Mouse (Mus musculus) bone marrow, adult 2 months (tissue): Measurements from ENCODE around the gene Rab15.

Experiments used
- CTCF ChIP-seq: fragments of 200-500 bp; IDR thresholded peaks from 2 replicates; pipeline ENCODE4 v1.5.1; 2011; ENCODE audit warnings: low read length, control low read depth; ENCODE audit not compliant: control insufficient read depth, insufficient read depth
- POLR2A ChIP-seq: fragments of 200-500 bp; IDR thresholded peaks from 2 replicates; pipeline ENCODE4 v1.6.1; 2011; ENCODE audit warnings: low read depth, mild to moderate bottlenecking, control low read depth, low read length, borderline replicate concordance; ENCODE audit not compliant: control insufficient read depth

DNA sequence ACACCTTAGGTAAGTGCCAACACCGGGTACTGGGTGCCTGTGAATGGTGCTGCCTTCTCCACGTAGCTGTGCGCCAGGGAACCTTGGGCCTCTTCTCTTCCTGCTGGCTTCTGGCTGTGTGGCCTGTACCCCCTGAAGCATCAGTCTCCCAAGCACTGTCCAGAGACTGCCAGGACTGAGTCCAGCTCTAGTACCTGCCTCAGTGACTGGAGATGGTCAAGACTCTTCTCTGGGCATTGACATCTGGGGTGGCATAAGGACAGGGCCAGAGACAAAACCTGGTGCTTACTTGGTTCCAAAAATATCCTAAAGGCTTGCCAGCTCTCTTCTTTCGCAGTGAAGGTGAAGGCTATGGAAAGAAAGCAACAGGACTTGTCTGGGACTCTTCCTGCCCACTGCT is 11.7 kb downstream of the Rab15 start:
- TF ChIP-seq CTCF: no peak
- no peak for TF ChIP-seq POLR2A
